Mouse (Mus musculus) C2C12 (cell line): Measurements from ENCODE around the gene Ccdc186.

ENCODE experiments used
- CEBPB ChIP-seq: IDR thresholded peaks from one replicate; pipeline ENCODE4 v1.6.1; 2011; ENCODE audit warnings: low read depth, mild to moderate bottlenecking, control low read depth, moderate library complexity
- CTCF ChIP-seq: IDR thresholded peaks from one replicate; pipeline ENCODE4 v1.5.1; 2011; ENCODE audit not compliant: control insufficient read depth, insufficient read depth, insufficient read length
- MAX ChIP-seq: IDR thresholded peaks from one replicate; pipeline ENCODE4 v1.6.1; 2011; ENCODE audit warnings: mild to moderate bottlenecking, control low read depth
- MYOG ChIP-seq: IDR thresholded peaks from one replicate; pipeline ENCODE4 v1.6.1; 2011; ENCODE audit not compliant: control insufficient read depth, insufficient read length; ENCODE audit errors: extremely low read depth
- USF1 ChIP-seq: IDR thresholded peaks from one replicate; pipeline ENCODE4 v1.6.1; 2011; ENCODE audit warnings: low read depth, mild to moderate bottlenecking, control low read depth, moderate library complexity

GRCm38 (mm10) chr19:56829267-56829666 lies 7.3 kb upstream of the Ccdc186 start:
- TF ChIP-seq CTCF = no peak
- TF ChIP-seq MAX = no peak
- TF ChIP-seq CEBPB = no peak
- no peak for TF ChIP-seq MYOG
- TF ChIP-seq USF1 = no peak
